Mouse (Mus musculus): Measurements from ENCODE around the gene Tbx18. TPM values are rescaled to one million over a fixed set of nuclear protein-coding genes. Genes with fewer than 3 reads are reported as not detected.

The Tbx18 gene
- polyA plus RNA-seq, 1 experiment = not detected

- TF ChIP-seq POLR2A (IDR thresholded peaks at IDR 0.05; ENCODE audit: borderline replicate concordance, control insufficient read depth, low read depth, low read length) = no peak
- TF ChIP-seq CTCF (IDR thresholded peaks at IDR 0.05; ENCODE audit: control insufficient read depth, insufficient read depth, low read length) = no peak
- H3K27ac ChIP-seq (ENCODE audit: control insufficient read depth, insufficient read depth, low read depth, low read length, poor library complexity) = no peak overlapping the region
- H3K4me3 ChIP-seq (replicated peaks; ENCODE audit: control insufficient read depth, low read depth, low read length) = no peak overlapping the region
- 5% methylated on average over 13 of the region's 13 CpGs for WGBS
- H3K4me1 ChIP-seq (ENCODE audit: control insufficient read depth, insufficient read depth, low read length) = no peaks in the 10 kb centered on the region
These were observed 7.1 kb upstream of the Tbx18 start for GRCm38 (mm10) chr9:87738123-87738522.

DNA sequence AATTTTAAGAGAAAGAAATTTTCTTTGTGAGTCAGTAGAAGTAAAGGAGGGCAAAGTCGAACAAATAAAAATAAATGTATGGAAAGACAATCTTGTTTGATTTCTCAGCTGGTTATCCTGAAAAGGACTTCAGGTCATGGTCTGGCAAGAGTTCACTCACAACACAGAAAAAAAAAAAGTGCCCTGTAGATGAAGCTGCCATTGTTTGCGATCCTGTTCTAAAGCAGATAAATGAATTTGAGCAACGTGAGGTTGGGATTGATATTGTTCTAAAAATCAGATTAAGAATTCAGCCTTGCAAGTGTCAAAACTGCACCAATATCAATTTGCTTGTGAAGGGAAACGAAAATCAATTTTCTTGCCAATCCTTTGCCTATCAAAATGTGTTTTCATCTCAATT lies 6.2 kb upstream of the Tbx18 start:
- WGBS = 3% methylated on average over 4 of the region's 4 CpGs

GRCm38 (mm10) chr9:87735046-87735445 lies 4.0 kb upstream of the Tbx18 start:
- 6% methylated on average over 9 of the region's 9 CpGs for WGBS
- H3K27ac ChIP-seq (ENCODE audit: control insufficient read depth, insufficient read depth, low read depth, low read length, poor library complexity) = no peak overlapping the region
- no peak overlapping the region for H3K4me3 ChIP-seq (replicated peaks; ENCODE audit: control insufficient read depth, low read depth, low read length)
- no peaks in the 10 kb centered on the region for H3K4me1 ChIP-seq (ENCODE audit: control insufficient read depth, insufficient read depth, low read length)
- TF ChIP-seq POLR2A (IDR thresholded peaks at IDR 0.05; ENCODE audit: borderline replicate concordance, control insufficient read depth, low read depth, low read length) (no peak), CTCF (IDR thresholded peaks at IDR 0.05; ENCODE audit: control insufficient read depth, insufficient read depth, low read length) (no peak)

More for the DNA sequence above, 6.2 kb upstream of the Tbx18 start:
- Histone ChIP-seq H3K4me3 (replicated peaks; ENCODE audit: control insufficient read depth, low read depth, low read length) (no peak overlapping the region), H3K4me1 (ENCODE audit: control insufficient read depth, insufficient read depth, low read length) (no peaks in the 10 kb centered on the region), H3K27ac (ENCODE audit: control insufficient read depth, insufficient read depth, low read depth, low read length, poor library complexity) (no peak overlapping the region)
- TF ChIP-seq POLR2A (IDR thresholded peaks at IDR 0.05; ENCODE audit: borderline replicate concordance, control insufficient read depth, low read depth, low read length) (no peak), CTCF (IDR thresholded peaks at IDR 0.05; ENCODE audit: control insufficient read depth, insufficient read depth, low read length) (no peak)

DNA sequence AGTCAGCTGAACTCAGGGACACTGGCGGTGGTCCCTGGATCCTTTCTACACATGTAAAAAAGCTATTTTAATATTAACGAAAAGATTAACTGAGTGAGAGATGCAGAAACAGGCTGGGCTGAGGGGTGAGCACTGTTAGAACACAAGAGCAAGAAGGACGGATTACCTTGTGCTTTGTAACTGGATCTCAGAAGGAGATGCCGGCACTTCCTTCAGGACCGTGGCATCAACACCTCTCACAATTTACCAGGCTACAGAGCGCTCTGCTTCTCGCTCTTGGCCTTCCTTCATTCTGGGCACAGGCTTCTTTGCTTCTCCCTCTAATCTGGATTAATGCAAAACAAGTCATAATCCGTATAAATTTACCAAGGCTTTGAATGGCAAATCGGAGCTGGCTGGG lies 3.6 kb upstream of the Tbx18 start:
- no peak overlapping the region for H3K4me3 ChIP-seq (replicated peaks; ENCODE audit: control insufficient read depth, low read depth, low read length)
- TF ChIP-seq POLR2A (IDR thresholded peaks at IDR 0.05; ENCODE audit: borderline replicate concordance, control insufficient read depth, low read depth, low read length) (no peak), CTCF (IDR thresholded peaks at IDR 0.05; ENCODE audit: control insufficient read depth, insufficient read depth, low read length) (no peak)
- 14% methylated on average over 9 of the region's 9 CpGs for WGBS
- H3K4me1 ChIP-seq (ENCODE audit: control insufficient read depth, insufficient read depth, low read length) = no peaks in the 10 kb centered on the region
- H3K27ac ChIP-seq (ENCODE audit: control insufficient read depth, insufficient read depth, low read depth, low read length, poor library complexity) = no peak overlapping the region

- TF ChIP-seq POLR2A (IDR thresholded peaks at IDR 0.05; ENCODE audit: borderline replicate concordance, control insufficient read depth, low read depth, low read length) (no peak), CTCF (IDR thresholded peaks at IDR 0.05; ENCODE audit: control insufficient read depth, insufficient read depth, low read length) (no peak)
- WGBS = 2% methylated on average over 11 of the region's 11 CpGs
- H3K4me1 ChIP-seq (ENCODE audit: control insufficient read depth, insufficient read depth, low read length) = no peaks in the 10 kb centered on the region
- no peak overlapping the region for H3K27ac ChIP-seq (ENCODE audit: control insufficient read depth, insufficient read depth, low read depth, low read length, poor library complexity)
- no peak overlapping the region for H3K4me3 ChIP-seq (replicated peaks; ENCODE audit: control insufficient read depth, low read depth, low read length)
These were observed 2.7 kb upstream of the Tbx18 start for GRCm38 (mm10) chr9:87733732-87734131.

- 5% methylated on average over 11 of the region's 11 CpGs for WGBS
- H3K4me1 ChIP-seq (ENCODE audit: control insufficient read depth, insufficient read depth, low read length) = no peaks in the 10 kb centered on the region
- H3K27ac ChIP-seq (ENCODE audit: control insufficient read depth, insufficient read depth, low read depth, low read length, poor library complexity) = no peak overlapping the region
- TF ChIP-seq POLR2A (IDR thresholded peaks at IDR 0.05; ENCODE audit: borderline replicate concordance, control insufficient read depth, low read depth, low read length) = no peak
- no peak for TF ChIP-seq CTCF (IDR thresholded peaks at IDR 0.05; ENCODE audit: control insufficient read depth, insufficient read depth, low read length)
- H3K4me3 ChIP-seq (replicated peaks; ENCODE audit: control insufficient read depth, low read depth, low read length) = no peak overlapping the region
These were observed 2.2 kb upstream of the Tbx18 start for GRCm38 (mm10) chr9:87733236-87733630.

DNA sequence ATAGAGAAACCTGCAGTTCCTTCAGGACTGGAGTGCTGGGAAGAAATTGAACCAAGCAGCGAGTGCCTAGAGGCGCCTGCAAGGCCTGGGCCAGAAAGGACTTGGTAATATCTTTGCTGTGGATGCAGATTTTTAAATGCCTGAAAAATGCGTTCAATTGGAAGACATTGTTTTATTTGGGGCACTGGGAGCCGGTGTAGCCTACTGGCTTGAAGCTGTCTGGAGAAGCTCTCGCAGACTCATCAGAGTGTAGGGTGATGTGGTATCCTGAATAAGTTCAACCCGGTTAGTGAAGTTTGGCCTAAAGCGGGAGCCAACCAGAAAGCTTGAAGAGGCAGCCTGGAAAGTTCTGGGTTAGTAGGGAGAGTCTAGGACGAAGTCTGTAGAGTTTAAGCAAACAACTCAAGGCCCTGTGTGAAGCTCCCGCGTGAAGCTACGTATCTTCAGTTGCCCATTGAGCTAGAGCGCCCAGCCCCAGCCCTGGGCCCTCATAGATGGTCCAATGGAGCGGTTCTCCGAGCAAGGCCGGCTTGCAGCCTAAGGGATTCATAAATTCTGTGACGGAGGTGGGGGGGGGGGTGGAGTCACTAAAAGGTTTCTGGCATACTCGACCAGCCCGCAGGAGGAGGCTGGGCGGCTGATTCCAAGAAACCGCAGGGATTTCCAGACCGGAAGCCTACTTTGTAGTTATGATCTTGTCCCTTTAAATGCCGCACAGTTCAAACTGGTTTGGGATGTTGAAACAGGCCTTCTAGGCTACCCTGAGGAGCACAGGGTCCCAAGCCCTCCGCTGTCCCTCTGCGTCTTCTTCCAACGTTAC lies 1.6 kb upstream of the Tbx18 start:
- H3K4me3 ChIP-seq (replicated peaks; ENCODE audit: control insufficient read depth, low read depth, low read length) = no peak overlapping the region
- no peak for TF ChIP-seq CTCF (IDR thresholded peaks at IDR 0.05; ENCODE audit: control insufficient read depth, insufficient read depth, low read length)
- no peak overlapping the region for H3K27ac ChIP-seq (ENCODE audit: control insufficient read depth, insufficient read depth, low read depth, low read length, poor library complexity)
- no peaks in the 10 kb centered on the region for H3K4me1 ChIP-seq (ENCODE audit: control insufficient read depth, insufficient read depth, low read length)
- 13% methylated on average over 25 of the region's 25 CpGs for WGBS

- Histone ChIP-seq H3K27ac (ENCODE audit: control insufficient read depth, insufficient read depth, low read depth, low read length, poor library complexity) (no peak overlapping the region; the same call in 1 of the 2 replicates), H3K4me1 (ENCODE audit: control insufficient read depth, insufficient read depth, low read length) (no peaks in the 10 kb centered on the region), H3K4me3 (replicated peaks; ENCODE audit: control insufficient read depth, low read depth, low read length) (no peak overlapping the region)
- 2% methylated on average over 91 of the region's 91 CpGs for WGBS
- TF ChIP-seq POLR2A (IDR thresholded peaks at IDR 0.05; ENCODE audit: borderline replicate concordance, control insufficient read depth, low read depth, low read length) (no peak), CTCF (IDR thresholded peaks at IDR 0.05; ENCODE audit: control insufficient read depth, insufficient read depth, low read length) (no peak)
These were observed 644 bp downstream of the Tbx18 start for GRCm38 (mm10) chr9:87730271-87730960.

Measured in bone marrow, adult 2 months (tissue).